Comparison of ENCODE assay signal across 8 mouse cellular contexts in genomic region chr2:5894843-5895570, GRCm38 (mm10). TPM values are rescaled to one million over a fixed set of nuclear protein-coding genes. Genes with fewer than 3 reads are reported as not detected.
DNase-seq lines count a peak whose midpoint lies in the region; ATAC-seq lines count a peak whose summit lies in the region.

TSS of gene Sec61a2 (minus strand) at chr2:5895432.

- ATAC-seq in megakaryocyte progenitor cell, adult 5-6 weeks (replicated peaks; ENCODE audit: poor library complexity), result peak; percentile 94

- DNase-seq in adipocyte (ENCODE audit: low spot score), result peak; percentile 97
- DNase-seq in embryo, embryonic 10 days (ENCODE audit: low spot score), result peak; percentile 100
- peak; percentile 100 for DNase-seq in gastrocnemius, postnatal 10 days
- peak; percentile 98 for DNase-seq in induced T-regulatory cell, adult 2 months (ENCODE audit: low read depth)
- DNase-seq in left cerebral cortex, adult 9 months (ENCODE audit: low spot score in 2 of 2), result peak; percentile 92 to 99
- peak; percentile 100 for DNase-seq in right cerebral cortex, postnatal 14 days
- DNase-seq in urinary bladder, postnatal 36 days (ENCODE audit: low spot score in 2 of 2), result peak; percentile 99 to 100

RNA-seq across cellular contexts. Expression of gene Sec61a2, which starts in this region (rescaled TPM):
- total RNA-seq in gastrocnemius, postnatal 10 days (2021), result 10 to 100 TPM; 35.1 to 40.6 TPM
- total RNA-seq in megakaryocyte progenitor cell, adult 5-6 weeks (2015), result 30.0 and 42.4 TPM in 2 replicates
- total RNA-seq in megakaryocyte progenitor cell, adult 5-6 weeks (2017), result 12.6 and 21.5 TPM in 2 replicates

Comparison
In these comparisons a context has a peak if more than half of its experiments do, and no peak if none do; other contexts are left out.
1. Peak in every context shown above with its lines: DNase-seq and ATAC-seq.